Mouse (Mus musculus): ENCODE measurements around the gene Akr7a5. TPM values are rescaled to one million over a fixed set of nuclear protein-coding genes. Genes with fewer than 3 reads are reported as not detected.

Akr7a5 gene
- polyA plus RNA-seq, 1 experiment from 2014 or later = 78.5 TPM

DNA sequence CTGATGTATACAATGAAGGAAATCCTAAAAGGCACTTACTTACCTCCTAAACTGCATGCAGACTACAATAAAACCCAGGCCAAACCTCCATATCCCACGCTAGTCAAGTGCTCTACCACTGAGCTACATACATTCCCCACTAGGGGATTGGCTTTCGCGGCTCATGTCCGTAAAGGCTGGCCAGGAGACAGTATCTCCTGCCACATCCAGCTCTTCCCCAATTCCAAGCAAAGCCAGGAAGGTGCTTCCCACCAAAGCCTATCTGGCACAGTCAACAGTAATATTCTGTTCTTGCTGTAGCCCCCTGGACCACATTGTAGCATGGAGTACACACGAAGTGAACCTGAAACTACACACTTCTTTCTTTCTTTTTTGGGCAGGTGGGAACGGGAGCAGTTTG lies 893 bp upstream of the Akr7a5 start:
- Histone ChIP-seq H3K4me2 (peak overlapping the region; percentile 86), H3K9ac (ENCODE audit: low read length) (peak overlapping the region; percentile 88), H3K4me1 (ENCODE audit: control insufficient read depth, insufficient read depth, low read length) (peaks cover 13% of the 10 kb centered on the region), H3K36me3 (ENCODE audit: control insufficient read depth, insufficient read depth, low read length) (peaks cover 4% of the 10 kb centered on the region), H3K27me3 (ENCODE audit: control insufficient read depth, insufficient read depth, low read length) (no peaks in the 10 kb centered on the region; the same call in 1 of the 2 replicates), H3K9me3 (ENCODE audit: control insufficient read depth, low read length) (no peaks in the 10 kb centered on the region), H3K27ac (ENCODE audit: low read depth, low read length) (no peak overlapping the region), H3K4me3 (ENCODE audit: low read depth, low read length) (peak overlapping the region; percentile 69)
- WGBS = 23% methylated on average over 6 of the region's 6 CpGs
- ATAC-seq (ENCODE audit: low FRiP score) (no peak), DNase-seq (ENCODE audit: low spot score, missing footprints) (no peak)

DNA sequence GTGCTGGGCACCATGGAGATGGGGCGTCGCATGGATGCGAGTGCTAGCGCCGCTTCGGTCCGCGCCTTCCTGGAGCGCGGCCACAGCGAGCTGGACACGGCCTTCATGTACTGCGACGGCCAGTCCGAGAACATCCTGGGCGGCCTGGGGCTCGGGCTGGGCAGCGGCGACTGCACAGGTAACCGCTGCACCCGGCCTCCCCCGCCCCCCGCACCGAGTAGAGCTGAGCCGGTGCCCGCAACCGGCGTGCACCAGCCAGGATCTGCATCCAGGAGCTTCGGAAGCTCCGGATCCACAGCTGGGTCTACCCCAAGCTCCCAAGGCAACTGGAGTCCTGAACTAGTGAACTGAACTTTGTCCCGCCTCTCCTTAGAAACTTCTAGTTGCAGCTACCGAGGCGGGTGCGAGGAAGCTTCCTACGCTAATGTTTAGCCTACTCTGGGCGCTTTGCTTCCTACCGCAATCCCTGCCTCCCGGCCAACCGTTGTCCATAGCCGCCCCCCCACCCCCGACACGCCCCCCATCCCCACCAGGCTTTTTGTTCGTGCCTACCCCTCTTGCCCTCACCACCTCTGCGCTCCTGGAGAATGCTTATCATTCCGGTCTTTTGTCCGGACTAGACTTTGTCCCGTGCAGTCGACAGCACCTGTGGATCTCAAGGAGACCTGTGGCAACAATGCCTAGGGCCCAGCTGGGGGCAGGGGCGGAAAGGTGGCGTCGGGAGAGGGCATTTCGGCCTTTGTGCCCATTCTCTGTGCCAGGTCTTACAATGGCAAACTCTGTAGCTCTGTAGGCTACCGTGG lies 556 bp downstream of the Akr7a5 start:
- DNase-seq (ENCODE audit: low spot score, missing footprints) (peak; percentile 86), ATAC-seq (ENCODE audit: low FRiP score) (peak; percentile 82; the same call in 1 of the 2 replicates)

DNA sequence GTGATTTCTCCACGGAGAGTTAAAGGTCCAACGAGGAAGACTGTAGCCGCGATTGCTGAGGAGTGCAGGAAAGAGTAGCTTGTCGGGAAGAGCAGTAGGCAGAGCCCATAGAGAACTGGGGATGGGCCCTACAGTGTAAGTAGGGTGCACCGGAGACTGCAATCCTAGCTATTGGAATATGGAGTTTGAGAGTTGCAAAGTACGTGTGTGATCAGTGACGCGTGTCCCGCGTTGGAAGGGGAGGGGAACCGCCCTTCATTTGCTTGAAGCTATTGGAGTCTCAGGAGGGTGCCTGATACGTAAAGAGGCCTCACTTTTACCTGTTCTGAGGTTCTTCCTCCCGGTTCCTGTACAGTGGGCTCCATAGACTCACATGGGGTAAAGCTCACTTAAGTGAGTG lies 1.2 kb downstream of the Akr7a5 start:
- Histone ChIP-seq H3K4me1 (ENCODE audit: control insufficient read depth, insufficient read depth, low read length) (peaks cover 13% of the 10 kb centered on the region), H3K27me3 (ENCODE audit: control insufficient read depth, insufficient read depth, low read length) (no peaks in the 10 kb centered on the region; the same call in 1 of the 2 replicates), H3K36me3 (ENCODE audit: control insufficient read depth, insufficient read depth, low read length) (peaks cover 6% of the 10 kb centered on the region), H3K9me3 (ENCODE audit: control insufficient read depth, low read length) (no peaks in the 10 kb centered on the region), H3K27ac (ENCODE audit: low read depth, low read length) (no peak overlapping the region), H3K9ac (ENCODE audit: low read length) (peak overlapping the region; percentile 88), H3K4me3 (ENCODE audit: low read depth, low read length) (peak overlapping the region; percentile 69), H3K4me2 (peak overlapping the region; percentile 86)
- 23% methylated on average over 14 of the region's 14 CpGs for WGBS
- no peak for ATAC-seq (ENCODE audit: low FRiP score)
- DNase-seq (ENCODE audit: low spot score, missing footprints) = no peak

More for the DNA sequence above, 556 bp downstream of the Akr7a5 start:
- Histone ChIP-seq H3K9me3 (ENCODE audit: control insufficient read depth, low read length) (no peaks in the 10 kb centered on the region), H3K4me1 (ENCODE audit: control insufficient read depth, insufficient read depth, low read length) (peaks cover 13% of the 10 kb centered on the region), H3K27me3 (ENCODE audit: control insufficient read depth, insufficient read depth, low read length) (no peaks in the 10 kb centered on the region; the same call in 1 of the 2 replicates), H3K9ac (ENCODE audit: low read length) (peak overlapping the region; percentile 88), H3K4me2 (peak overlapping the region; percentile 86), H3K4me3 (ENCODE audit: low read depth, low read length) (peak overlapping the region; percentile 69), H3K27ac (ENCODE audit: low read depth, low read length) (peak overlapping the region; percentile 25; the same call in 1 of the 2 replicates), H3K36me3 (ENCODE audit: control insufficient read depth, insufficient read depth, low read length) (peaks cover 6% of the 10 kb centered on the region)
- WGBS = under 1% methylated on average over 53 of the region's 53 CpGs

DNA sequence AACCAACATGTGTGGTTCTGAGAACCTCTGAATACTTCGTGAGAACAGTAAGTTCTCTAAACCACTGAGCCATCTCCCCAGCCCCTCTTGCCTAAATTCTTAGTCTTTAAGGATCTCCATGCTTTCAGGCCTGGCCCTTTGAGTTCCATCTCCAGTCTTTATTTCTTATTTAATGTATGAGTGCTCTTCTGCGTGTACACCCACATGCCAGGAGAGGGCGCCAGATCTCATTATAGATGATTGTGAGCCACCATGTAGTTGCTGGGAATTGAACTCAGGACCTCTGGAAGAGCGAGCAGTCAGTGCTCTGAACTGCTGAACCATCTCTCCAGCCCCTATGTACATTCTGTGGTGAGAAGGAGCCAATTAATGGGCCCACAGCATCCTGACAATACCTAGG lies 2.1 kb downstream of the Akr7a5 start:
- no peak overlapping the region for H3K4me2 ChIP-seq
- DNase-seq (ENCODE audit: low spot score, missing footprints) = no peak
- no peak overlapping the region for H3K27ac ChIP-seq (ENCODE audit: low read depth, low read length)
- no peak overlapping the region for H3K4me3 ChIP-seq (ENCODE audit: low read depth, low read length)
- WGBS = 55% methylated on average over 4 of the region's 4 CpGs
- H3K9me3 ChIP-seq (ENCODE audit: control insufficient read depth, low read length) = no peaks in the 10 kb centered on the region
- ATAC-seq (ENCODE audit: low FRiP score) = no peak
- peaks cover 6% of the 10 kb centered on the region for H3K36me3 ChIP-seq (ENCODE audit: control insufficient read depth, insufficient read depth, low read length)
- no peak overlapping the region for H3K9ac ChIP-seq (ENCODE audit: low read length)
- H3K4me1 ChIP-seq (ENCODE audit: control insufficient read depth, insufficient read depth, low read length) = peaks cover 13% of the 10 kb centered on the region
- no peaks in the 10 kb centered on the region; the same call in 1 of the 2 replicates for H3K27me3 ChIP-seq (ENCODE audit: control insufficient read depth, insufficient read depth, low read length)

DNA sequence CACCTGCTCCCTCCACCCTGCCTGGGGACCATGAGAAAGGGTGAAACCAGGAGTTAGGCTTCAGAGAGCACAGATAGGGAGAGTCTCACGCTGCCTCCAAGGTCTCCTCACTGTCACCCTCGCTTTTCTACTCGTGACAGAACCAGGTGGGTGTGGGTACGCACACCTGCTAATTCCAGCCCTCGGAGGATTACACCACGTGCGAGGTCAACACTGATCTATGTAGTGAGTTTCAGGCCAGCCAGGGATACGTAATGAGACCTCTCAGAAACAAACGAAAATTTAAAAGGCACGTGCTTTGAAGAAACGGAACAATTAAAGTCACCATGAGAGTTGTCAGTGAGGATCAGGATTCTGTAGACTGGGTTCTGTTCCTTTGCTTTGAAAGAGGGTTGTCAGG lies 7.9 kb downstream of the Akr7a5 start:
- ATAC-seq (ENCODE audit: low FRiP score) = no peak
- Histone ChIP-seq H3K4me2 (no peak overlapping the region), H3K27ac (ENCODE audit: low read depth, low read length) (no peak overlapping the region), H3K27me3 (ENCODE audit: control insufficient read depth, insufficient read depth, low read length) (no peaks in the 10 kb centered on the region), H3K4me3 (ENCODE audit: low read depth, low read length) (no peak overlapping the region), H3K4me1 (ENCODE audit: control insufficient read depth, insufficient read depth, low read length) (no peaks in the 10 kb centered on the region), H3K9me3 (ENCODE audit: control insufficient read depth, low read length) (no peaks in the 10 kb centered on the region), H3K9ac (ENCODE audit: low read length) (no peak overlapping the region), H3K36me3 (ENCODE audit: control insufficient read depth, insufficient read depth, low read length) (peaks cover 9% of the 10 kb centered on the region)
- 95% methylated on average over 11 of the region's 11 CpGs for WGBS
- DNase-seq (ENCODE audit: low spot score, missing footprints) = no peak

DNA sequence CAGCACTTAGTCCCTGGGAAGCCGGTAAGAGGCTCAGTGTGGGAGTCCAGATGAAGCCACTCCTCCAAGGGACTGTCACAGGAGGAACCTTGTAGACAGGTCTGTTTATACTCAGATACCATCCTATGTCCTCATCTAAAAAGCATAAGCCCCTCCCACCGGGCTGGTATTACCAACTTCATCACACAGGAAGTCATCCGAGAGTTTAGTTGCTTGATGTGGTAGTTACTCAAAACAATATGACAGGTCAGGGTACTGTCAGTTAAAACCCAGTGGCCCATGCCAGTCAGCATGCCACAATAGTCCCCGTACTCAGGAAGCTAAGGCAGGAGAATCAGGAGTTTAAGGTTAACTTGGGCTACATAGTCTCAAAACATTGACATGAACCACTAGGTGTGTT lies 9.2 kb downstream of the Akr7a5 start:
- Histone ChIP-seq H3K4me3 (ENCODE audit: low read depth, low read length) (no peak overlapping the region), H3K27ac (ENCODE audit: low read depth, low read length) (no peak overlapping the region), H3K9ac (ENCODE audit: low read length) (no peak overlapping the region), H3K9me3 (ENCODE audit: control insufficient read depth, low read length) (no peaks in the 10 kb centered on the region), H3K4me2 (no peak overlapping the region), H3K36me3 (ENCODE audit: control insufficient read depth, insufficient read depth, low read length) (peaks cover 6% of the 10 kb centered on the region), H3K4me1 (ENCODE audit: control insufficient read depth, insufficient read depth, low read length) (no peaks in the 10 kb centered on the region), H3K27me3 (ENCODE audit: control insufficient read depth, insufficient read depth, low read length) (no peaks in the 10 kb centered on the region)
- ATAC-seq (ENCODE audit: low FRiP score) = no peak
- WGBS = 95% methylated on average over 4 of the region's 4 CpGs
- DNase-seq (ENCODE audit: low spot score, missing footprints) = no peak

DNA sequence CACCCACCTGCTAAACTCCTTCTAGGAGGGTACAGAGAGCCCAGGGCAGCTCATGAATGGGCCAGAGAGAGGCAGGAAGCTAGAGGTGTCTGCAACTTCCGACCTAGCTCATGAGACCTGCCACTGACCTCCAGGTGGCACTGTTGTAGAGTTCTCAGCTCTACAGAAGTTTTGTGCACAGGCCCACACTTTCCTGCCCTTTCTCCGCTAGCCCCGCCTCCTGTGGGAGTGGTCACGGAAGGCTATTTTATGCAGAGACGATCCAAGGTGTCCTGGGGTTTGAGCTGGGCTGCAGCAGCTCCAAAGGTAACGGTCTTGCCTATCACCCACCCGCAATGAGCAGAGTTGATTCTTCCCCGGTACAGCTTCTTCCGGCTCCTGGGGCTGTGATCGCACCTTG lies 20.1 kb downstream of the Akr7a5 start:
- 12% methylated on average over 10 of the region's 10 CpGs for WGBS
- DNase-seq (ENCODE audit: low spot score, missing footprints) (peak; percentile 94), ATAC-seq (ENCODE audit: low FRiP score) (peak; percentile 44; the same call in 1 of the 2 replicates)
- Histone ChIP-seq H3K9ac (ENCODE audit: low read length) (no peak overlapping the region), H3K27ac (ENCODE audit: low read depth, low read length) (no peak overlapping the region), H3K36me3 (ENCODE audit: control insufficient read depth, insufficient read depth, low read length) (no peaks in the 10 kb centered on the region), H3K4me3 (ENCODE audit: low read depth, low read length) (no peak overlapping the region; the same call in 1 of the 2 replicates), H3K4me1 (ENCODE audit: control insufficient read depth, insufficient read depth, low read length) (no peaks in the 10 kb centered on the region), H3K27me3 (ENCODE audit: control insufficient read depth, insufficient read depth, low read length) (no peaks in the 10 kb centered on the region), H3K4me2 (peak overlapping the region; percentile 27; the same call in 1 of the 2 replicates), H3K9me3 (ENCODE audit: control insufficient read depth, low read length) (no peaks in the 10 kb centered on the region)

DNA sequence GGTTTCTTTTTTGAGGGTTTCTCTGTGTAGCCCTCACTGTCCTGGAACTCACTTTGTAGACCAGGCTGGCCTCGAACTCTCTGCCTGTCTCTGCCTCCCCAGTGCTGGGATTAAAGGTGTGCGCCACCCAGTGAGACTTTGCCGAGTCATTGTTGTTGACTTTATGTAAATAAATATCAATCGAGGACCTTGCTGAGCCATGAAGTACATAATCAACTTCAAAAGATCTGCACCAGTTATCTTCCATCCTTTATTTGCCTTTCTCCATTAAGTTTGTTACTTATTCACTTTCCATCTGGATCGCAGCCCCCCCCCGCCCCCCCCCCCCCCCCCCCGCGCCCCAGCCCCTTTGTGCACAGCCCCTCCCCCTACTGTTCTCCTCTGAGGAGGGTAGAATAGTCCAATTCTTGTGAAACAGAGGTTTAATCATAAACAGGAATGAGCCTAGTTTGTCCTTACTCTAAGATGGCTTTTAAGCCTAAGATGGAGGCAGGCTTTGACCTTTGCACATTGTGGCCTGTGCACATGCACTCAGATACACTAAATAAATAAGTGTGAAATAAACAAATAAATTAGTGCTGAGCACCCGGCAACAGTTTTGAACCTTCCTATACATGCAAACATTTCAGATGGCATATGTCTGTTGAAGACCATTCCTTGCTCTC lies 24.2 kb downstream of the Akr7a5 start:
- Histone ChIP-seq H3K9me3 (ENCODE audit: control insufficient read depth, low read length) (no peaks in the 10 kb centered on the region), H3K27ac (ENCODE audit: low read depth, low read length) (no peak overlapping the region), H3K36me3 (ENCODE audit: control insufficient read depth, insufficient read depth, low read length) (no peaks in the 10 kb centered on the region), H3K4me2 (no peak overlapping the region), H3K4me1 (ENCODE audit: control insufficient read depth, insufficient read depth, low read length) (no peaks in the 10 kb centered on the region), H3K4me3 (ENCODE audit: low read depth, low read length) (no peak overlapping the region), H3K27me3 (ENCODE audit: control insufficient read depth, insufficient read depth, low read length) (no peaks in the 10 kb centered on the region), H3K9ac (ENCODE audit: low read length) (no peak overlapping the region)
- ATAC-seq (ENCODE audit: low FRiP score) (no peak), DNase-seq (ENCODE audit: low spot score, missing footprints) (no peak)
- 83% methylated on average over 6 of the region's 9 CpGs for WGBS

DNA sequence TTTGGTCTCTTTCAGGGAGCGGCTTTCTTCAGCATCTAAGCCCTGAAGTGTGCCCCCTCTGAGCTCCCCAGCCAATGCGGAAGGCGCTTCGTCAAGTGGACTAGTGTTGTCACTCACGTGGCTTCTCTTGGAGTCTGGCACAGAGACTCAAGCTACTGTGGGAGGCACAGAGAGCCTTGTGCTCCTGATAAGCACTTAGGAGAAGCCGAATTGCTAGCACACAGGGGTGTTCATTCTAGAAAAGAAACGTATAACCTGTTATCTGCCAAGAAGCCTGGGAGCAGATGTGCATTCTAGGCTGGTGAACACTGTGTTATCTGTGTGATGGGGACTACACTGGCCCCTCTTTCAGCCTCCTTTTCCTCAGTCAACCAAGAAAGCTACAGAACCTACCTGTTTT lies 25.0 kb downstream of the Akr7a5 start:
- DNase-seq (ENCODE audit: low spot score, missing footprints) (no peak), ATAC-seq (ENCODE audit: low FRiP score) (no peak)
- no peak overlapping the region for H3K4me3 ChIP-seq (ENCODE audit: low read depth, low read length)
- no peak overlapping the region for H3K9ac ChIP-seq (ENCODE audit: low read length)
- H3K4me1 ChIP-seq (ENCODE audit: control insufficient read depth, insufficient read depth, low read length) = no peaks in the 10 kb centered on the region
- H3K9me3 ChIP-seq (ENCODE audit: control insufficient read depth, low read length) = no peaks in the 10 kb centered on the region
- 72% methylated on average over 7 of the region's 7 CpGs for WGBS
- no peak overlapping the region for H3K4me2 ChIP-seq
- no peaks in the 10 kb centered on the region for H3K27me3 ChIP-seq (ENCODE audit: control insufficient read depth, insufficient read depth, low read length)
- no peaks in the 10 kb centered on the region for H3K36me3 ChIP-seq (ENCODE audit: control insufficient read depth, insufficient read depth, low read length)
- H3K27ac ChIP-seq (ENCODE audit: low read depth, low read length) = no peak overlapping the region

Data from midbrain, embryonic 11.5 days (tissue).